Mouse (Mus musculus) heart, embryonic 16.5 days (tissue): ENCODE results near the gene Fam133b. TPM values are rescaled to one million over a fixed set of nuclear protein-coding genes. Genes with fewer than 3 reads are reported as not detected.

Experiments used
- ATAC-seq: fragments of 200-750 bp; cut with Nextera tagmentation; replicated peaks from 2 replicates; pipeline ENCODE4 v1.8.0; 2017; ENCODE audit warnings: moderate number of reproducible peaks; ENCODE audit not compliant: insufficient read depth, low FRiP score; ENCODE audit errors: extremely low read depth
- H3K27ac ChIP-seq: fragments of 300-500 bp; sonication (generic); 2 replicates; pipeline ENCODE4 v1.5.1; 2014; ENCODE audit warnings: mild to moderate bottlenecking, low read length, control low read depth, moderate library complexity
- H3K27me3 ChIP-seq: fragments of 300-500 bp; sonication (generic); 2 replicates; pipeline ENCODE4 v1.6.1; 2014; ENCODE audit warnings: low read length, mixed read lengths; ENCODE audit not compliant: control insufficient read depth, insufficient read depth
- H3K36me3 ChIP-seq: fragments of 300-500 bp; sonication (generic); 2 replicates; pipeline ENCODE4 v1.6.1; 2014; ENCODE audit not compliant: control insufficient read depth, insufficient read depth
- H3K4me1 ChIP-seq: fragments of 300-500 bp; sonication (generic); 2 replicates; pipeline ENCODE4 v1.6.1; 2014; ENCODE audit warnings: low read length, mixed read lengths; ENCODE audit not compliant: control insufficient read depth, insufficient read depth
- H3K4me2 ChIP-seq: fragments of 300-500 bp; sonication (generic); 2 replicates; pipeline ENCODE4 v1.6.1; 2014; ENCODE audit warnings: low read depth, mild to moderate bottlenecking, control low read depth, low read length
- H3K4me3 ChIP-seq: fragments of 300-500 bp; sonication (generic); 2 replicates; pipeline ENCODE4 v1.5.1; 2014; ENCODE audit warnings: mild to moderate bottlenecking, control low read depth, low read length
- H3K9ac ChIP-seq: fragments of 300-500 bp; sonication (generic); 2 replicates; pipeline ENCODE4 v1.6.1; 2014; ENCODE audit warnings: low read length, control low read depth
- H3K9me3 ChIP-seq: fragments of 300-500 bp; sonication (generic); replicated peaks from 2 replicates; pipeline ENCODE4 v1.6.1; 2016; ENCODE audit warnings: low read length; ENCODE audit not compliant: control insufficient read depth
- WGBS: fragments of 180-500 bp; shearing (Covaris S2); extraction: QIAGEN DNeasy Blood & Tissue Kit; methylation state at CpG from one replicate; pipeline ENCODE4 v1.1.7; 2014; 5-methylcytosine and 5-hydroxymethylcytosine counted together
- polyA plus RNA-seq: library from polyadenylated mRNA; unstranded; fragments of >200 nt; fragmentation: Nextera tagmentation; extraction: Ambion mirVana; gene quantifications from 2 replicates; pipeline ENCODE4 v1.2.1, GENCODE M21; 2015

The Fam133b gene
- polyA plus RNA-seq, 1 experiment from 2014 or later = 15.2 TPM

DNA sequence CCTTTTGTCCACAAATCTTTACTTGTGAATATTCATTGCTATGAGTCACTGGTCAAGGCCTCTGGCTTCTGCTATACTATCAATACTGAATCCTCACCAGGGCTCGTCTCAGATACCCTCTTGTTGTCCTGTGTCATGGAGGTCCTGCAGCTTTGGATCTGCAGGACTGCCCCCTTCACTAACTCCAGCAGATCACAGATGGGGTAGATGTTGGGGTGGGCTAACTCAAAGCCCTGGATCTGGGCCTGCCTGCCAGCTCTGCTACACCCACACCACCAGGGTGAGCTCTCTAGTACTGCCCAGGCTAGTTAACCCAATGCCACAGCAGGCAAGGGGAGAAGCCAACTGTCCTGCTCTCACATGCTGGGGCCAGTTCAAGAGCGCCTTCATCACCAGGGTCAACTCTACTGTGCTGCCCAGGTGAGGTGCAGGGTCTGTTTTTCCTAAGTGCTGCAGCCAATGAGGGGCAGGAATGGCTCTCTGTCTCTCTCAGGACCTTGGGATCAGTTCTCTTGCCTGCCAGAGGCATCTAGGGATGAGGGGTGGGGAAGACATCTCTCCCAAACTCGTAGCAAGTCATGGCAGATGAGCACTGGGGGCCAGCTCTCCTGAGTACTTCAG lies 6.9 kb upstream of the Fam133b start:
- no peak overlapping the region for H3K9ac ChIP-seq
- WGBS = 60% methylated on average over 3 of the region's 3 CpGs
- H3K4me3 ChIP-seq = no peak overlapping the region
- H3K27ac ChIP-seq = no peak overlapping the region
- ATAC-seq = no peak
- H3K36me3 ChIP-seq = no peaks in the 10 kb centered on the region
- no peaks in the 10 kb centered on the region for H3K27me3 ChIP-seq
- no peaks in the 10 kb centered on the region for H3K9me3 ChIP-seq
- H3K4me2 ChIP-seq = no peak overlapping the region
- H3K4me1 ChIP-seq = no peaks in the 10 kb centered on the region

DNA sequence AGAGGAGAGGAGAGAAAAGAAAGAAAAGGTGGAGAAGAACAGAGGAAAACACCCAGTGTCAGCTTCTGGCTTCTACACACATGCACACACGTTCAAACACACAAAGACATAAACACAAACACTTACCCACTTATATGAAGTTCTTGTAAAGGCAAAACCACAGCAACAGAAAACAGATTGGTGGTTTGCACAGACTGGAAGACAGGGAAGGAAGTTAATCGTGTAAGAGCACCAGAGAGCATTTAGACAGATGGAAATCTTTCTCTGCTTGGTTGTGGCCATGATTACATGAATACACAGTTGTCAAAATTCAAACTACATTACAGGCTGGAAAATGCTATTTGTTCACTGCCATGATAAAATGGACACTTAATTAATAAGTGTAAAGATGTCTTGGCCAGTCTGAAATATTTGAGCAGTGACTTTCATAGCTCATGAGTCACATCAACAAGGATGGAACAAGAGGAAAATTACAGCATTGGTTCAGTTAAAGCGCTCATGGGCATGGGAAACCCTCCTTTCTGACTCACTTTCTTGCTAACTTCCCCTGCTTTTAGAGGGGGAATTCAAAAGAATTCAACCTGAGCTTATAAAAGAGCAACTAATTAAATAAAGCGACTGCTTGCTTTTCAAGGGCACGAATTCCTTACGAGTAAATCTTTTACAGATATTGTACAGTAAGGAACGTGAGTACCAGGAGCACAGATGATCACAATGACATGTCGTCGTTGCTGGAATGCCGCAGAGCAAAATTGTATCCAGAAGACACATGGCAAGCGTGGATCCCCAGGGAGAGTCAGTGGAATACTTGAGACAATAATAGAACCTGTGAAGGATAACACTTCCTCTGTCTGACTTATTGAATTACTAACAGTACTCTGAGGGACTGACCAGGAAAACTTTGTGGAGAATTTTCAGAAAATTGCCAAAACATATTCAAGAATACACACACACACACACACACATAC lies 4.8 kb upstream of the Fam133b start:
- H3K9ac ChIP-seq = no peak overlapping the region
- no peaks in the 10 kb centered on the region for H3K36me3 ChIP-seq
- H3K9me3 ChIP-seq = no peaks in the 10 kb centered on the region
- 48% methylated on average over 11 of the region's 11 CpGs for WGBS
- H3K4me1 ChIP-seq = no peaks in the 10 kb centered on the region
- H3K27ac ChIP-seq = no peak overlapping the region
- no peak overlapping the region for H3K4me3 ChIP-seq
- no peaks in the 10 kb centered on the region for H3K27me3 ChIP-seq
- ATAC-seq = no peak
- no peak overlapping the region for H3K4me2 ChIP-seq

- no peak for ATAC-seq
- WGBS = 71% methylated on average over 6 of the region's 6 CpGs
- H3K9ac ChIP-seq = no peak overlapping the region
- H3K4me3 ChIP-seq = no peak overlapping the region
- H3K27ac ChIP-seq = no peak overlapping the region
- H3K27me3 ChIP-seq = no peaks in the 10 kb centered on the region
- no peaks in the 10 kb centered on the region for H3K9me3 ChIP-seq
- peaks cover 14% of the 10 kb centered on the region for H3K4me1 ChIP-seq
- no peak overlapping the region for H3K4me2 ChIP-seq
- 0 out of 2 replicates have a peak, but pooled peaks cover under 1% of the 10 kb centered on the region for H3K36me3 ChIP-seq
Observed at GRCm38 (mm10) chr5:3541871-3542270, 1.8 kb upstream of the Fam133b start.

DNA sequence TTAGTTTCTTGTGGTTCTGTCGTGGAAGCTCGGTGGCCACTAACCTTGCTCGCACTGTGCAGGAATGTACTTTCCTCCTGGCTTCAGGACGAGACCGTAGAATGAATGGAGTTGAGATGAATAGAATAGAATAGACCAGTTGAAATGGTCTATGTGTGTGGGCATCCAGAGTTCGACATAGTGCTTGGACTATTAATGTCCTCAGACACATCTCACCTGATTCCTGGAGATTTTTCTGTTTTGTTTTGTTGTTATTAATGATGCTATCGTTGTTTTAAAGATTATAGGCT lies 792 bp downstream of the Fam133b start:
- 7% methylated on average over 7 of the region's 7 CpGs for WGBS
- H3K9ac ChIP-seq = peak overlapping the region; percentile 97
- H3K4me2 ChIP-seq = peak overlapping the region; percentile 89
- peak overlapping the region; percentile 96 for H3K4me3 ChIP-seq
- H3K4me1 ChIP-seq = peaks cover 14% of the 10 kb centered on the region
- 0 out of 2 replicates have a peak, but pooled peaks cover 3% of the 10 kb centered on the region for H3K36me3 ChIP-seq
- no peak overlapping the region for H3K27ac ChIP-seq
- no peak for ATAC-seq
- no peaks in the 10 kb centered on the region for H3K27me3 ChIP-seq
- no peaks in the 10 kb centered on the region for H3K9me3 ChIP-seq

DNA sequence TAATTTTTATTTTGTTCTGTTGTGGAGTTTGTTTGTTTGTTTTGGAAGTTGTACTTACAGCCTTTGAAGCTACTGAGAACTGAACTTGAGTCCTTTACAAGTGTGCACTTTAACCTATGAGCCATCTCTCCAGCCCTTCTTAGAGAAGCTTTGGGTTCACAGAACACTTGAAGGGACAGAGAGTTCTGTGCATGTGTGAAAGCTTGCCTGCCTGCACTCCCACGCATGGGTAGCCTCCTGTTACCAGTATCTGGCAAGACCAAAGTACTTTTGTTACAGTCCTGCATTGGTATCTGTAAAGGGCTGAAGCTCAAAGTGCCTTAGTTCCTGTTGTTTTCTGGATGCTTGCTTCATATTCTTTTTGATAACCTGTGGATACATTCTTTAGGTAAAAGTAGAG lies 2.6 kb downstream of the Fam133b start:
- ATAC-seq = no peak
- Histone ChIP-seq H3K9ac (no peak overlapping the region), H3K4me1 (peaks cover 14% of the 10 kb centered on the region), H3K9me3 (no peaks in the 10 kb centered on the region), H3K27me3 (no peaks in the 10 kb centered on the region), H3K27ac (no peak overlapping the region), H3K36me3 (0 out of 2 replicates have a peak, but pooled peaks cover 3% of the 10 kb centered on the region), H3K4me2 (no peak overlapping the region), H3K4me3 (no peak overlapping the region)
- WGBS = 79% methylated on average over 1 of the region's 1 CpGs

DNA sequence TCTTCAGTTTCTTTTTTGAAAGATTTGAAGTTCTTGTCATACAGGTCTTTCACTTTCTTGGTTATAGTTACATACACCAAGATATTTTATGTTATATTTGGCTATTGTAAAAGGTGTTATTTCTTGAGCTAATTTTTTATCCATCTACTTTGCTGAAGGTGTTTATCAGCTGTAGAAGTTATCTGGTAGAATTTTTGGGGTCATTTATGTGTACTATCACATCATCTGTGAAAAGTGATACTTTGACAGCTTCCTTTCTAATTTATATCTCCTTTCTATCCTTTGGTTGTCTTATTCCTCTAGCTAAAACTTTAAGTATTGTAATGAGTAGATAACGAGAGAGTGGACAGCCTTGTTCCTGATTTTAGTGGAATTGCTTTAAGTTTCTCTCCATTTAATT lies 7.8 kb downstream of the Fam133b start:
- no peaks in the 10 kb centered on the region for H3K9me3 ChIP-seq
- no peak overlapping the region for H3K27ac ChIP-seq
- H3K36me3 ChIP-seq = peaks cover 10% of the 10 kb centered on the region
- WGBS = 91% methylated on average over 1 of the region's 1 CpGs
- H3K27me3 ChIP-seq = no peaks in the 10 kb centered on the region
- no peak for ATAC-seq
- H3K9ac ChIP-seq = no peak overlapping the region
- H3K4me2 ChIP-seq = no peak overlapping the region
- H3K4me3 ChIP-seq = no peak overlapping the region
- H3K4me1 ChIP-seq = no peaks in the 10 kb centered on the region

DNA sequence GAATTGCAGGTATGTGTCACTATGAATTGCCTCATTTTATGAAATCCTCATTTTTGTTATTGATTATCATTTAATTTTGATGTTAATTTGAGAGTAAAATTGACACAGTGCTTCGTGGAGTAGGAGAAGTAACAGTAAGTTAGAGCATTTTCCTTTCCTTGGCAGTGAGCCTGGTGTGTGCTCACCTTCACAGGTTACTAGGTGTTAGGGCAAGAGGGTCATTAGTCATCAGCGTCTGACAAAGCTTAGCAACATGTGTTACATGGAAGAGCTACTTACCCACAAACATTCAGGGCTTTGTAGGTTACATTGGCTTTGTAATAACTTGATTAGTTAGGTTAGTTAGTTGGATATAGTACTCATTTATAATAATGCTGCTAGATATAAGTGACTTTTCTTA lies 10.6 kb downstream of the Fam133b start:
- Histone ChIP-seq H3K4me1 (no peaks in the 10 kb centered on the region), H3K27me3 (no peaks in the 10 kb centered on the region), H3K9me3 (no peaks in the 10 kb centered on the region), H3K27ac (no peak overlapping the region), H3K4me2 (no peak overlapping the region), H3K36me3 (peaks cover 14% of the 10 kb centered on the region), H3K9ac (no peak overlapping the region), H3K4me3 (no peak overlapping the region)
- 89% methylated on average over 2 of the region's 2 CpGs for WGBS
- no peak for ATAC-seq

- Histone ChIP-seq H3K36me3 (peaks cover 72% of the 10 kb centered on the region), H3K9ac (no peak within 1 kb of the TSS), H3K27me3 (no peaks in the 10 kb centered on the region), H3K9me3 (peaks cover 6% of the 10 kb centered on the region), H3K4me2 (no peak within 1 kb of the TSS), H3K27ac (no peak within 1 kb of the TSS), H3K4me3 (no peak within 1 kb of the TSS), H3K4me1 (no peaks in the 10 kb centered on the region)
- WGBS = 92% methylated on average over 4 of the region's 4 CpGs
- no peak for ATAC-seq
Observed at GRCm38 (mm10) chr5:3571266-3571665, 27.6 kb downstream of the Fam133b start, which contains the start of gene 1700109H08Rik. TSS of gene 1700109H08Rik (plus strand) at chr5:3571566.

DNA sequence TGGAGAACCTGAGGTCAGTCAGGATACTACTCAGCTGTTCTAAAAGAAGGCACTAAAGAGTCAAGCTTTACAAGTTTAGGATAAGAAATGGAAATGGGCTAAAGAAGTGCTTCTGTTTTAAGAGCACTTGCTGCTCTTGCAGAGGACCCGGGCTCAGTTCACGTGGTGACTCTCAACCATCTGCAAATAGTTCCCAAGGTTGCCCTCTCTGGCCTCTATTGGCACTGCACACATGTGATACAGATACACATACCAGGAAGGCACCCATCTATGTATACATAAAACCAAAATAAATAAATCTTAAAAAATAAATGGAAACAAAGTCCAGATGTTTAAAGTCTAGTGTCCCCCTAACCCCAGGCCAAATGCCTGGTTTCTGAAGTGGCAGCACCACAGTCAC lies 31.2 kb downstream of the Fam133b start:
- Histone ChIP-seq H3K4me2 (no peak overlapping the region), H3K9ac (no peak overlapping the region), H3K4me3 (no peak overlapping the region), H3K36me3 (peaks cover 84% of the 10 kb centered on the region), H3K27ac (no peak overlapping the region), H3K27me3 (no peaks in the 10 kb centered on the region), H3K4me1 (no peaks in the 10 kb centered on the region), H3K9me3 (peaks cover 6% of the 10 kb centered on the region)
- ATAC-seq = no peak
- 88% methylated on average over 2 of the region's 2 CpGs for WGBS
